Mouse (Mus musculus): ENCODE measurements around the gene Tfec.

Gene Tfec

DNA sequence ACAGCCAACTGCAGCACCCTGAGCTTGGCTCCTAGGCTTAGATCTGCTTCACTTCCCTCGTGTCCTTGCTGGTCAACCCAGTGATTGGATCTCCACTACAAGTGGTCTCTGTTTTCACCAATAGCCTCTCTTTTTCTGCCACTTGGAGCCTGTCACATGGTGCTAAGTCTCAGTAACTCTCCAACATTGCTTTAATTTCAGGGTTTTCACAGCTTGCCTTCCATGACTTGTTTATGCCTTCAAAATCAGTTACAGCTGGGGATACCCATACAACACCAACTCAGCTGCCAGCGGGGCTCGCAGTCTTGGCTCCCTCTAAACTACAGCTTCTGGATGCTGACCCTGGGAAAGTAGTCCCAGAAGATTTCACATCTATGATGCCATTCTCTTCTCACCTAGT lies 113.1 kb downstream of the Tfec start:
- peak; percentile 16 for DNase-seq
